Mouse (Mus musculus) embryonic fibroblast, embryonic 13.5 days (primary cell): ENCODE measurements at regions not wholly inside any gene's neighbourhood (a gene's known extent, or its start where the extent isn't known, plus 50 kb on each side); places are given as distances from the start of the nearest gene placed in this dataset.

ENCODE experiments used
- H3K27ac ChIP-seq: 2 replicates; pipeline ENCODE4 v1.5.1; 2012; ENCODE audit warnings: low read length, control low read depth, inconsistent platforms; ENCODE audit not compliant: insufficient read depth
- H3K4me1 ChIP-seq: 2 replicates; pipeline ENCODE4 v1.6.1; 2011; ENCODE audit warnings: low read length; ENCODE audit not compliant: control insufficient read depth, insufficient read depth
- H3K4me3 ChIP-seq: 2 replicates; pipeline ENCODE4 v1.5.1; 2011; ENCODE audit warnings: mild to moderate bottlenecking, control low read depth, low read length; ENCODE audit not compliant: insufficient read depth
- CTCF ChIP-seq: IDR thresholded peaks from 2 replicates; pipeline ENCODE4 v1.5.1; 2011; ENCODE audit warnings: mild to moderate bottlenecking, control low read depth, low read length, moderate library complexity, borderline replicate concordance; ENCODE audit not compliant: insufficient read depth
- POLR2A ChIP-seq: IDR thresholded peaks from 2 replicates; pipeline ENCODE4 v1.6.1; 2011; ENCODE audit warnings: low read depth, mild to moderate bottlenecking, control low read depth, low read length, moderate library complexity

DNA sequence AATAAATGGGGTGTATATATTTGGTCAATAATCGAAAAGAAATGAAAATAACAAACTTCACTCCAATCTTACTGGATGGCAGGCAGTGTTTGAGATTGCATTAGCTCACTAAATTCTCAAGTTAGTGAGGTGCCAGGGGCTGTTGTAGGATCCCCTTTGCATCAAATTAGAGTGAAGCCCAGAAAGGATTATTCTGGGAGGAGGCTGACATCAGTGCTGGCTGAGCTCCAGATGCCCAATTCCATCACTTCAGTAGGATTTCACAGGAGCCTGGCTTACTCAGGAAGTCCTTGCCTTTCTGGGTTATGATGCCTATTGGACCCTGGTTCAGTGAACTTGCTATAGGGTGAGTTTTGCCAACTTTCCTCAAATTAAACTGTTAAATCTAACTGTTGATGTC, 336.5 kb downstream of the Hs3st1 start:
- Histone ChIP-seq H3K27ac (no peak overlapping the region), H3K4me1 (peaks cover 2% of the 10 kb centered on the region), H3K4me3 (no peak overlapping the region)
- TF ChIP-seq CTCF, result no peak
- TF ChIP-seq POLR2A, result no peak

GRCm38 (mm10) chr5:39417845-39418154, 337.5 kb downstream of the Hs3st1 start:
- Histone ChIP-seq H3K4me1 (peaks cover 2% of the 10 kb centered on the region), H3K27ac (no peak overlapping the region), H3K4me3 (no peak overlapping the region)
- TF ChIP-seq POLR2A (no peak), CTCF (no peak)

GRCm38 (mm10) chr5:39417121-39417844, 338.0 kb downstream of the Hs3st1 start:
- H3K27ac ChIP-seq, result no peak overlapping the region
- H3K4me1 ChIP-seq, result peaks cover 2% of the 10 kb centered on the region
- TF ChIP-seq CTCF, result no peak
- TF ChIP-seq POLR2A, result no peak
- no peak overlapping the region for H3K4me3 ChIP-seq

- no peak overlapping the region for H3K4me3 ChIP-seq
- H3K27ac ChIP-seq, result no peak overlapping the region
- TF ChIP-seq POLR2A (no peak), CTCF (no peak)
- H3K4me1 ChIP-seq, result peaks cover 2% of the 10 kb centered on the region
Observed at GRCm38 (mm10) chr5:39416597-39417023, 338.7 kb downstream of the Hs3st1 start.

GRCm38 (mm10) chr5:39412756-39413155, 342.5 kb downstream of the Hs3st1 start:
- TF ChIP-seq CTCF (no peak), POLR2A (no peak)
- Histone ChIP-seq H3K4me3 (no peak overlapping the region), H3K27ac (no peak overlapping the region), H3K4me1 (peaks cover 2% of the 10 kb centered on the region)

- no peak overlapping the region for H3K4me3 ChIP-seq
Observed at GRCm38 (mm10) chr5:39390391-39390987, 364.8 kb downstream of the Hs3st1 start.

GRCm38 (mm10) chr5:39384410-39384809, 370.9 kb downstream of the Hs3st1 start:
- no peak for TF ChIP-seq POLR2A
- TF ChIP-seq CTCF, result no peak
- H3K4me3 ChIP-seq, result no peak overlapping the region
- H3K4me1 ChIP-seq, result no peaks in the 10 kb centered on the region
- H3K27ac ChIP-seq, result no peak overlapping the region

More at GRCm38 (mm10) chr5:39390391-39390987, 364.8 kb downstream of the Hs3st1 start:
- TF ChIP-seq POLR2A (no peak), CTCF (no peak)
- no peak overlapping the region for H3K27ac ChIP-seq
- H3K4me1 ChIP-seq, result no peaks in the 10 kb centered on the region

GRCm38 (mm10) chr5:39374199-39374598, 381.1 kb downstream of the Hs3st1 start:
- H3K4me3 ChIP-seq, result no peak overlapping the region
- H3K27ac ChIP-seq, result no peak overlapping the region
- no peak for TF ChIP-seq POLR2A
- TF ChIP-seq CTCF, result no peak

GRCm38 (mm10) chr5:39348680-39349079, 406.6 kb downstream of the Hs3st1 start:
- no peak for TF ChIP-seq CTCF
- no peak for TF ChIP-seq POLR2A
- Histone ChIP-seq H3K27ac (no peak overlapping the region), H3K4me3 (no peak overlapping the region), H3K4me1 (no peaks in the 10 kb centered on the region)

More at GRCm38 (mm10) chr5:39374199-39374598, 381.1 kb downstream of the Hs3st1 start:
- no peaks in the 10 kb centered on the region for H3K4me1 ChIP-seq

- TF ChIP-seq POLR2A (no peak), CTCF (no peak)
Observed at GRCm38 (mm10) chr5:39347019-39347418, 408.3 kb downstream of the Hs3st1 start.

More at GRCm38 (mm10) chr5:39347019-39347418, 408.3 kb downstream of the Hs3st1 start:
- Histone ChIP-seq H3K27ac (no peak overlapping the region), H3K4me3 (no peak overlapping the region), H3K4me1 (no peaks in the 10 kb centered on the region)
